Mouse (Mus musculus): ENCODE data around the gene Aqp1.

Gene Aqp1

GRCm38 (mm10) chr6:55357636-55358031, 21.4 kb downstream of the Aqp1 start:
- DNase-seq: peak in 1 of 2 experiments; percentile 32

- peak; percentile 25 to 58 for DNase-seq
These were observed 22.5 kb downstream of the Aqp1 start for GRCm38 (mm10) chr6:55358731-55359143.

GRCm38 (mm10) chr6:55362663-55363062, 26.4 kb downstream of the Aqp1 start:
- DNase-seq: no peak

GRCm38 (mm10) chr6:55367126-55367525, 30.9 kb downstream of the Aqp1 start:
- DNase-seq: no peak

GRCm38 (mm10) chr6:55370831-55371230, 34.6 kb downstream of the Aqp1 start:
- DNase-seq: no peak

GRCm38 (mm10) chr6:55376076-55376475, 39.8 kb downstream of the Aqp1 start, which contains the start of gene Ghrhr:
Gene Ghrhr (plus strand): TSS chr6:55376295.
- DNase-seq: no peak

GRCm38 (mm10) chr6:55376511-55376910, 40.3 kb downstream of the Aqp1 start:
- peak in 1 of 2 experiments; percentile 44 for DNase-seq

- DNase-seq: no peak
These were observed 41.2 kb downstream of the Aqp1 start for GRCm38 (mm10) chr6:55377461-55377860.

- DNase-seq: peak; percentile 80 to 83
These were observed 43.6 kb downstream of the Aqp1 start for GRCm38 (mm10) chr6:55379641-55380335.

- DNase-seq: no peak
These were observed 45.7 kb downstream of the Aqp1 start for GRCm38 (mm10) chr6:55381966-55382365.

GRCm38 (mm10) chr6:55383897-55384296, 47.7 kb downstream of the Aqp1 start:
- peak; percentile 83 to 88 for DNase-seq

- DNase-seq: no peak
These were observed 48.2 kb downstream of the Aqp1 start for GRCm38 (mm10) chr6:55384356-55384951.

- DNase-seq: no peak
These were observed 52.4 kb downstream of the Aqp1 start for GRCm38 (mm10) chr6:55388546-55389169.

- no peak for DNase-seq
These were observed 53.1 kb downstream of the Aqp1 start for GRCm38 (mm10) chr6:55389321-55389720.

GRCm38 (mm10) chr6:55391814-55392213, 55.6 kb downstream of the Aqp1 start:
- DNase-seq: no peak

- DNase-seq: peak; percentile 94 to 97
These were observed 56.2 kb downstream of the Aqp1 start for GRCm38 (mm10) chr6:55392453-55392852.

GRCm38 (mm10) chr6:55394854-55395253, 58.6 kb downstream of the Aqp1 start:
- DNase-seq: peak; percentile 91 to 95

GRCm38 (mm10) chr6:55396176-55396575, 59.9 kb downstream of the Aqp1 start:
- DNase-seq: peak; percentile 63 to 68

- DNase-seq: peak; percentile 89 to 92
These were observed 60.4 kb downstream of the Aqp1 start for GRCm38 (mm10) chr6:55396622-55397041.

Measured in cerebellum, postnatal 10 days (tissue).